Mouse (Mus musculus) gastrocnemius, adult 18-20 months (tissue): ENCODE data around the gene Clec4a4. TPM values are rescaled to one million over a fixed set of nuclear protein-coding genes. Genes with fewer than 3 reads are reported as not detected.
"Not testable (repeated sequence)": the region's sequence is repeated elsewhere in the genome, so short reads cannot be mapped to it uniquely, and the experiment has no call there.

Source experiments
- DNase-seq: peaks from one replicate; pipeline ENCODE4 v3.0.0; 2021; ENCODE audit warnings: low spot score
- long read RNA-seq, 2 experiments: library from polyadenylated mRNA; stranded (forward); transcript quantifications; one replicate each; pipeline ENCODE4 v2.0.0; 2021
- total RNA-seq, 2 experiments: library from RNA; stranded (reverse); gene quantifications; 2 replicates each; pipeline ENCODE4 v1.2.3; 2021

Clec4a4 gene
- total RNA-seq = not detected
- long read RNA-seq, experiment 1 = 0 reads
- long read RNA-seq, experiment 2 = 0 reads

- DNase-seq = no peak
Observed at GRCm38 (mm10) chr6:122989876-122990437, at the start of gene Clec4a4. Clec4a4 (plus strand) TSS chr6:122990367.

GRCm38 (mm10) chr6:122946760-122947159, 43.4 kb upstream of the Clec4a4 start:
- DNase-seq = no peak

- peak; percentile 9 for DNase-seq
Observed at GRCm38 (mm10) chr6:122952401-122952800, 37.8 kb upstream of the Clec4a4 start, which contains the start of gene Clec4a3. Clec4a3 (plus strand) TSS chr6:122952515.

DNA sequence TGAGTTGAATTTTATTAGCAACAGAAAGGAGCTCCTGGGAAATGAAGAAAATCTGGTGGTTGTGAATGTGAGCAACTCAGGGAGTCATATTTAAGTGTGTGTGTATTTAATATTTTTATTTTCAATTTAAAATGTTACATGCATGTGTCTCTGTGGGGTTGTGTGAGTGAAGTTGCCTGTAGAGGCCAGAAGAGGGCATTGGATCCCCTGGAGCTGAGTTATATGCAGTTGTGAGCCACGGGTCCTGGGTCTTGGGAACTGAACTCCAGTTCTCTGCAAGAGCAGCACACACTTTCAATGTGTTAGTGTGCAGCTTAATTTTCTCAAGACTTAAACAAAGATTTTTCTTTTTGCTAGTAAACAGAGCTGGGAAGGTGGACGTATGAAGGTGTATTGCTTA, 25.6 kb upstream of the Clec4a4 start:
- DNase-seq = no peak

GRCm38 (mm10) chr6:122969048-122969447, 21.1 kb upstream of the Clec4a4 start:
- no peak for DNase-seq

GRCm38 (mm10) chr6:123004696-123005095, 14.5 kb downstream of the Clec4a4 start:
- not testable (repeated sequence) for DNase-seq

DNA sequence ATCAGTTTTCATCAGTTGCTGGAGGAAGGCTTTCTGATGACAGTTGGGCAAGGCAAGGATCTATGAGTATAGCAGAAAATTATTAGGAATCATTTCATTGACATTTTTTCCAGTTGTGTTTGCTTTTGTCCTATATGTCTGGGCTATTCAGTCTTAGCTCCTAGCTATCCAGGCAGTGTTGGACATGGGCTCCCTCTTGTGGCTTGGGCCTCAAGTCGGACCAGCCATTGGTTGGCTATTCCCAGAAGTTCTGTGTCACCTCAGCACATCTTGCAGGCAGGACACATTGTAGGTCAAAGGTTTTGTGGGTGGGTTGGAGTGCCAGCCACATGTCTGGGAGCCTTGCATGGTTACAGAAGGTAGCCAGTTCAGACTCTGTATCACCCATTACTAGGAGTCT, 15.4 kb downstream of the Clec4a4 start:
- no peak for DNase-seq

GRCm38 (mm10) chr6:123049742-123050372, 59.7 kb downstream of the Clec4a4 start, which contains the start of gene Clec4b1:
Clec4b1 (plus strand) TSS chr6:123049962.
- no peak for DNase-seq

Other genes with a start within 250 kb of the Clec4a4 start
- gene Slc2a3, start 188.7 kb upstream of the Clec4a4 start, total RNA-seq = 1 to 10 TPM; 5.0 to 7.1 TPM
- 10 to 100 TPM; 26.2 to 29.3 TPM for gene Foxj2, start 170.5 kb upstream of the Clec4a4 start, total RNA-seq
- gene C3ar1, start 134.2 kb upstream of the Clec4a4 start, total RNA-seq = under 1 TPM; 0.34 to 0.62 TPM
- gene Necap1, start 115.9 kb upstream of the Clec4a4 start, total RNA-seq = 10 to 100 TPM; 11.8 to 16.8 TPM
- gene Clec4a1, start 68.5 kb upstream of the Clec4a4 start, total RNA-seq = 1 to 10 TPM; 1.2 to 1.5 TPM
- under 1 TPM; 0.81 to 0.89 TPM for gene Clec4a3, start 37.9 kb upstream of the Clec4a4 start, total RNA-seq
- gene Clec4b1, start 59.6 kb downstream of the Clec4a4 start, total RNA-seq = not detected
- 1 to 10 TPM in 1 of 2 experiments, under 1 TPM in 1; 0.59 to 1.7 TPM for gene Clec4a2, start 116.1 kb downstream of the Clec4a4 start, total RNA-seq
- gene Clec4b2, start 182.5 kb downstream of the Clec4a4 start, total RNA-seq = not detected
- gene Clec4n, start 239.5 kb downstream of the Clec4a4 start, total RNA-seq = under 1 TPM in 1 of 2 experiments, not detected in 1; 0.32 TPM